Mouse (Mus musculus) left cerebral cortex, postnatal 10 days (tissue): ENCODE measurements around the gene Itgb8. TPM values are rescaled to one million over a fixed set of nuclear protein-coding genes. Genes with fewer than 3 reads are reported as not detected.

Source experiments
- DNase-seq, 2 experiments: peaks; one replicate each; pipeline ENCODE4 v3.0.0; 2021 to 2022; ENCODE audit warnings: low spot score in 2 of 2, mixed read lengths in 1 of 2; ENCODE audit errors: extremely low spot score in 1 of 2
- intact Hi-C: fragments of 180-260 bp; cut with DNase I; formaldehyde crosslinking; loops from one replicate; pipeline ENCODE4 v1.15.1; 2025
- total RNA-seq, 2 experiments: library from RNA; stranded (reverse); gene quantifications; 2 replicates each; pipeline ENCODE4 v1.2.3; 2021

Itgb8 gene
- total RNA-seq, 2 experiments from 2014 or later, result 36.7 to 38.0 TPM

GRCm38 (mm10) chr12:119159254-119159933 lies 79.2 kb downstream of the Itgb8 start:
- intact Hi-C loops, result no loop called here
- DNase-seq, result no peak

GRCm38 (mm10) chr12:119157686-119158085 lies 80.9 kb downstream of the Itgb8 start:
- intact Hi-C loops, result no loop called here
- DNase-seq, result no peak

- no peak for DNase-seq
- intact Hi-C loops, result no loop called here
Measured at GRCm38 (mm10) chr12:119157068-119157467, 81.5 kb downstream of the Itgb8 start.

GRCm38 (mm10) chr12:119155566-119155965 lies 83.0 kb downstream of the Itgb8 start:
- DNase-seq, result peak in 1 of 2 experiments; percentile 15
- intact Hi-C loops, result no loop called here

- intact Hi-C loops, result no loop called here
- no peak for DNase-seq
Measured at GRCm38 (mm10) chr12:119150956-119151355, 87.6 kb downstream of the Itgb8 start.

GRCm38 (mm10) chr12:119147753-119148152 lies 90.8 kb downstream of the Itgb8 start:
- DNase-seq, result no peak
- intact Hi-C loops, result no loop called here

- intact Hi-C loops, result no loop called here
- DNase-seq, result no peak
Measured at GRCm38 (mm10) chr12:119146031-119146430, 92.6 kb downstream of the Itgb8 start.

- no peak for DNase-seq
- intact Hi-C loops, result no loop called here
Measured at GRCm38 (mm10) chr12:119137946-119138345, 100.7 kb downstream of the Itgb8 start.

GRCm38 (mm10) chr12:119113522-119114135 lies 125.0 kb downstream of the Itgb8 start:
- DNase-seq, result no peak
- intact Hi-C loops, result no loop called here

GRCm38 (mm10) chr12:119110091-119110490 lies 128.5 kb downstream of the Itgb8 start:
- intact Hi-C loops, result no loop called here
- DNase-seq, result no peak

Other genes starting within 250 kb of the Itgb8 start
- gene Macc1, start 75.5 kb upstream of the Itgb8 start, total RNA-seq, result under 1 TPM; 0.06 to 0.11 TPM